ENCODE assay signal across 20 mouse cellular contexts in genomic region chr4:135047251-135047650, GRCm38 (mm10).
A peak's percentile ranks its signal among the peaks of the same experiment; 100 is the strongest.
DNase-seq lines count a peak whose midpoint lies in the region; ATAC-seq and TF ChIP-seq lines count a peak whose summit lies in the region.
"Had no signal": no experiment of that assay in that cellular context is flagged by ENCODE, and none has a peak within 500 bp of the region (broad histone marks: within the 10 kb centered on the region; RNA-seq: fewer than 3 reads in every experiment).

No protein-coding gene starts in this region.

- no peak for TF ChIP-seq CTCF in heart, postnatal 0 days (IDR thresholded peaks at IDR 0.05; ENCODE audit: low read depth)
- TF ChIP-seq CTCF in lung, embryonic 14.5 days (IDR thresholded peaks at IDR 0.05; ENCODE audit: low read depth), result no peak
- TF ChIP-seq CTCF in C2C12 (IDR thresholded peaks at IDR 0.05; ENCODE audit: control insufficient read depth, insufficient read depth, insufficient read length), result no peak
- TF ChIP-seq CTCF in intestine, postnatal 0 days (IDR thresholded peaks at IDR 0.05; ENCODE audit: low read depth), result no peak

- no peak for TF ChIP-seq EP300 in heart, postnatal 0 days (IDR thresholded peaks at IDR 0.05; ENCODE audit: low read depth)

- no peak overlapping the region for H3ac ChIP-seq in C2C12 (ENCODE audit: control insufficient read depth, insufficient read length, low read depth)

- no peaks in the 10 kb centered on the region for H3K36me3 ChIP-seq in heart, postnatal 0 days (replicated peaks; ENCODE audit: control insufficient read depth, insufficient read depth, low read length)
- H3K36me3 ChIP-seq in heart, embryonic 12.5 days, result no peaks in the 10 kb centered on the region
- H3K36me3 ChIP-seq in lung, embryonic 14.5 days (ENCODE audit: insufficient read depth), result no peaks in the 10 kb centered on the region
- H3K36me3 ChIP-seq in C2C12 (ENCODE audit: control insufficient read depth, insufficient read depth), result no peaks in the 10 kb centered on the region
- no peaks in the 10 kb centered on the region for H3K36me3 ChIP-seq in intestine, postnatal 0 days (ENCODE audit: control insufficient read depth, insufficient read depth)
- H3K36me3 ChIP-seq: hindbrain, embryonic 13.5 days; intestine, embryonic 15.5 days; liver, embryonic 12.5 days; midbrain, embryonic 12.5 days; neural tube, embryonic 12.5 days had no signal

- 37% methylated on average over 6 of the region's 6 CpGs for WGBS in heart, postnatal 0 days
- WGBS in heart, embryonic 12.5 days, result 75% methylated on average over 6 of the region's 6 CpGs
- WGBS in lung, embryonic 14.5 days, result 52% methylated on average over 6 of the region's 6 CpGs
- WGBS in intestine, postnatal 0 days, result 72% methylated on average over 6 of the region's 6 CpGs

- no peaks in the 10 kb centered on the region for H3K9me3 ChIP-seq in heart, postnatal 0 days (replicated peaks; ENCODE audit: control insufficient read depth, low read length)
- no peaks in the 10 kb centered on the region for H3K9me3 ChIP-seq in heart, embryonic 12.5 days (replicated peaks)
- no peaks in the 10 kb centered on the region for H3K9me3 ChIP-seq in lung, embryonic 14.5 days (ENCODE audit: low read depth, low read length)
- H3K9me3 ChIP-seq in intestine, postnatal 0 days (ENCODE audit: control insufficient read depth), result no peaks in the 10 kb centered on the region
- H3K9me3 ChIP-seq: hindbrain, embryonic 13.5 days; intestine, embryonic 15.5 days; liver, embryonic 12.5 days; midbrain, embryonic 12.5 days; neural tube, embryonic 12.5 days had no signal

- peak; percentile 63; the same call in 1 of the 2 replicates for ATAC-seq in heart, postnatal 0 days (ENCODE audit: insufficient read depth, low read depth)
- ATAC-seq in heart, embryonic 12.5 days (ENCODE audit: insufficient number of reproducible peaks, low FRiP score), result no peak
- ATAC-seq in lung, embryonic 14.5 days (ENCODE audit: insufficient read depth), result peak; percentile 56; the same call in 1 of the 2 replicates
- ATAC-seq in intestine, postnatal 0 days, result no peak
- ATAC-seq: intestine, embryonic 15.5 days; Patski had no signal

- no peaks in the 10 kb centered on the region for H3K79me3 ChIP-seq in C2C12 (ENCODE audit: low read depth)

- H3K4me1 ChIP-seq in heart, postnatal 0 days (ENCODE audit: control insufficient read depth, insufficient read depth), result no peaks in the 10 kb centered on the region
- H3K4me1 ChIP-seq in heart, embryonic 12.5 days (replicated peaks), result 0 out of 2 replicates have a peak, but pooled peaks cover 6% of the 10 kb centered on the region
- H3K4me1 ChIP-seq in lung, embryonic 14.5 days (ENCODE audit: insufficient read depth), result peaks cover 5% of the 10 kb centered on the region; the same call in 1 of the 2 replicates
- no peaks in the 10 kb centered on the region for H3K4me1 ChIP-seq in intestine, postnatal 0 days (replicated peaks; ENCODE audit: control insufficient read depth, insufficient read depth, low read length)
- H3K4me1 ChIP-seq: intestine, embryonic 15.5 days; midbrain, embryonic 12.5 days; neural tube, embryonic 12.5 days had no signal

- H3K9ac ChIP-seq in heart, postnatal 0 days (replicated peaks; ENCODE audit: low read depth, low read length), result no peak overlapping the region
- no peak overlapping the region for H3K9ac ChIP-seq in heart, embryonic 12.5 days
- no peak overlapping the region for H3K9ac ChIP-seq in lung, embryonic 14.5 days
- no peak overlapping the region for H3K9ac ChIP-seq in intestine, postnatal 0 days (ENCODE audit: low read depth, low read length)
- H3K9ac ChIP-seq: hindbrain, embryonic 13.5 days; intestine, embryonic 15.5 days; liver, embryonic 12.5 days; midbrain, embryonic 12.5 days; neural tube, embryonic 12.5 days had no signal

- H3K27ac ChIP-seq in heart, postnatal 0 days (ENCODE audit: low read depth), result no peak overlapping the region
- H3K27ac ChIP-seq in heart, embryonic 12.5 days (ENCODE audit: poor library complexity, severe bottlenecking), result no peak overlapping the region
- no peak overlapping the region for H3K27ac ChIP-seq in lung, embryonic 14.5 days (ENCODE audit: low read depth)
- H3K27ac ChIP-seq in intestine, postnatal 0 days (ENCODE audit: low read depth, low read length), result no peak overlapping the region
- H3K27ac ChIP-seq: heart, adult 2 months; hindbrain, embryonic 13.5 days; intestine, embryonic 15.5 days; left cerebral cortex, adult 2 months; liver, embryonic 12.5 days; midbrain, embryonic 12.5 days; neural tube, embryonic 12.5 days had no signal

- no peak overlapping the region for H3K4me3 ChIP-seq in heart, postnatal 0 days (ENCODE audit: low read depth, low read length)
- H3K4me3 ChIP-seq in heart, embryonic 12.5 days, result no peak overlapping the region
- no peak overlapping the region for H3K4me3 ChIP-seq in lung, embryonic 14.5 days (ENCODE audit: low read depth, low read length)
- no peak overlapping the region for H3K4me3 ChIP-seq in C2C12 (ENCODE audit: insufficient read depth, poor library complexity, severe bottlenecking)
- no peak overlapping the region for H3K4me3 ChIP-seq in intestine, postnatal 0 days (ENCODE audit: low read depth, low read length)
- H3K4me3 ChIP-seq: heart, adult 2 months; hindbrain, embryonic 13.5 days; intestine, embryonic 15.5 days; left cerebral cortex, adult 2 months; liver, embryonic 12.5 days; midbrain, embryonic 12.5 days; neural tube, embryonic 12.5 days had no signal

- H3K79me2 ChIP-seq in C2C12 (ENCODE audit: control insufficient read depth, insufficient read depth), result no peaks in the 10 kb centered on the region

- no peaks in the 10 kb centered on the region for H3K27me3 ChIP-seq in heart, postnatal 0 days (ENCODE audit: control insufficient read depth, insufficient read depth, low read length)
- peaks cover 9% of the 10 kb centered on the region; the same call in 1 of the 2 replicates for H3K27me3 ChIP-seq in heart, embryonic 12.5 days (replicated peaks)
- H3K27me3 ChIP-seq in lung, embryonic 14.5 days (ENCODE audit: insufficient read depth, low read length), result no peaks in the 10 kb centered on the region
- H3K27me3 ChIP-seq in C2C12 (ENCODE audit: control insufficient read depth, insufficient read depth, insufficient read length), result no peaks in the 10 kb centered on the region
- H3K27me3 ChIP-seq in intestine, postnatal 0 days (replicated peaks; ENCODE audit: control insufficient read depth, insufficient read depth, low read length), result no peaks in the 10 kb centered on the region
- H3K27me3 ChIP-seq: hindbrain, embryonic 13.5 days; intestine, embryonic 15.5 days; Patski had no signal

- DNase-seq in heart, postnatal 0 days (ENCODE audit: low spot score), result peak; percentile 30
- DNase-seq in lung, embryonic 14.5 days, result peak; percentile 46
- DNase-seq in lung, adult 18-20 months, result no peak
- peak; percentile 51 for DNase-seq in lung, postnatal 10 days
- no peak for DNase-seq in frontal cortex, postnatal 36 days (ENCODE audit: low spot score in 2 of 2)
- DNase-seq: adrenal gland, postnatal 36 days; cerebellum, adult 9-10 months; spleen, adult 18-20 months; thymus, adult 18-20 months had no signal

- H3K4me2 ChIP-seq in heart, postnatal 0 days (ENCODE audit: low read depth, low read length), result no peak overlapping the region
- no peak overlapping the region for H3K4me2 ChIP-seq in heart, embryonic 12.5 days
- H3K4me2 ChIP-seq in lung, embryonic 14.5 days, result no peak overlapping the region
- no peak overlapping the region for H3K4me2 ChIP-seq in intestine, postnatal 0 days (replicated peaks; ENCODE audit: low read depth)
- H3K4me2 ChIP-seq: hindbrain, embryonic 13.5 days; intestine, embryonic 15.5 days; liver, embryonic 12.5 days; midbrain, embryonic 12.5 days; neural tube, embryonic 12.5 days had no signal

TF ChIP-seq in C2C12, 6 proteins besides CTCF, POLR2A, EP300 and RAD21:
- TF ChIP-seq CEBPB (IDR thresholded peaks at IDR 0.05; ENCODE audit: low read depth), result no peak
- TF ChIP-seq USF1 (IDR thresholded peaks at IDR 0.05; ENCODE audit: low read depth), result no peak
- TF ChIP-seq MYOG (IDR thresholded peaks at IDR 0.05; ENCODE audit: control insufficient read depth, extremely low read depth, insufficient read length), result no peak
- TF ChIP-seq MYOD1 (IDR thresholded peaks at IDR 0.05; ENCODE audit: control insufficient read depth, insufficient read length, low read depth), result peak; percentile 8
TF ChIP-seq in C2C12: peak in this region for 1.

Comparison
In these comparisons a context has a peak if more than half of its experiments do, and no peak if none do; other contexts are left out.
1. ATAC-seq: peak in heart, postnatal 0 days (single experiment) and lung, embryonic 14.5 days (single experiment); none in heart, embryonic 12.5 days (single experiment) and intestine, postnatal 0 days (single experiment).
2. DNase-seq: peak in heart, postnatal 0 days (single experiment), lung, embryonic 14.5 days (single experiment) and lung, postnatal 10 days (single experiment); none in lung, adult 18-20 months (0 of 2) and frontal cortex, postnatal 36 days (0 of 2).